Mouse (Mus musculus): ENCODE results near the gene Pth2.
A peak's percentile ranks its signal among the peaks of the same experiment; 100 is the strongest.

The Pth2 gene

DNA sequence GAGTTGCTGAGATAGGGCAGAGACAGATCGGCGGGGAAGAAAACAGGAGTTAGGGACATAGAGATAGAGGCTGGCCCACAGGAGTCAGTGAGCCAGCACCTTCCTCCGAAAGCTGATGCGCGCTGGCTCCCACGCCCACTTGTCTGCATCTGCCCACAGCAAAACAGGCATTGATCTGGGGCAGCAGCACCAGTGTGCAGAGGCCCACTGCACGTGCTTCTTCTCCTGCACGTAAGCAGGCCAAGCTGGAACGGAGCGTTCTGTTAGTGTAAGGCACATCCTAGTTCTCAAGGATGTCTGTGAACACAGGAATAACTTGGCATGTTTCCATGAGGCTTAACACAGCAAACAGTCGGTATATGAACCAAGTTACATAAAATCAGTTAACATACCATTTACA, 18.2 kb downstream of the Pth2 start:
- DNase-seq: no peak

GRCm38 (mm10) chr7:45202654-45203053, 21.9 kb downstream of the Pth2 start:
- no peak for DNase-seq

GRCm38 (mm10) chr7:45204380-45205143, 23.8 kb downstream of the Pth2 start, which contains the start of gene Ccdc155:
TSS of gene Ccdc155 (minus strand) at chr7:45204892.
- peak; percentile 90 to 94 for DNase-seq

GRCm38 (mm10) chr7:45208260-45208659, 27.5 kb downstream of the Pth2 start:
- no peak for DNase-seq

DNA sequence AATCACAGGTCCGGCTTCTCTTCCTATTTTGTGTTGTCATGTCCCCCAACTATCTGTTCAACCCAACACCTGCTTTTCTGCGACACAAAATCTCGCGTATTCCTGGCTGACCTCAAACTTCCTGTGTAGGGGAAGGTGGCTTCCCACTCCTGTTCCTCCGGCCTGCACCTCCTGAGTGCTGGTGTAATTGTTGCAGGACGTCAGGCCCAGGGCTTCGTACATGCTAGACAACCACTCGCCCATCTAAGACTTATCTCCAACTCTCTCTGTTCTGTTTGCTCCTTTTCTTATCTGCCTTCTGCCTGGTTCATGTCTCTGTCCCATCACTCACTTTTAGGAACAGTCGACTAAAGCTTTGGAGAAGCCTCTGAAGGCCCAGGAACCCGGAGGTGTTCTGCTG, 30.3 kb downstream of the Pth2 start:
- DNase-seq: no peak

DNA sequence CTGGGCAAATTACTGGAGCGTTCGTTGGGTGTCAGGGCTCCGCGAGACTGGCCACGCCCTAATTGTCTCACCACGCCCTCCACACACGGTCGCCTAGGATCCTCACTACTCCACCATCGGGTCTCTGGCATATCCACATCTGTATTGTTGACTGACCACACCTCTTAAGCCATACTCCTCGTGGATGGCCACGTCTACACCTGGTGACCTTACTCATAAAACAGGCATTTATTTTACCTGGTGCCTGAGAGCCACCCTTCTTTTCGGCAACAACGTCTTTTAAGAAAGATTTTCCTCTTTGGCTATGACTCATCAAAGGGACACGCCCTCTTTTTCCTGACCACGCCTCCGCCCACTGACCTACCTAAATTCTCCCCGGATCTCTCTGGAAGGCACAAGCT, 31.1 kb downstream of the Pth2 start, which contains the start of gene Dkkl1:
TSS of gene Dkkl1 (minus strand) at position 297 of the 401 bp plus-strand sequence.
- DNase-seq: no peak

DNA sequence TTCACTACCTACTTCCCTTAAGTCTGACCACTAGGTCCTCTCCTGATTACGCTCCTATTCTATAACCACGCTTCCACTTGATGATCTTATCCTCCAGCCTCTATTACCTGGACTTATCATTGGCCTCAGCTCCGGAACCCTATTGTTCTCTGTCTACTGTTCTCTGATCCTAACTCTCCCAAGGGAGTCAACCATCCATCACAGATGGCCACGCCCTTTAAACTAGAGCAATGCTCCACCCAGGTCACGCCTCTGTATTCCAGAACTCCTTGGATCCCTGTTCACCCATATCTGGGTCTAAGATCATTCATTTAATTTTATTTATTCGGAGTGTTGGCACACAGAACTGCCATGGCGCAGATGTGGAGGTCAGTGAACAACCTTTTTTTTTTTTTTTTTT, 31.6 kb downstream of the Pth2 start:
- DNase-seq: no peak

GRCm38 (mm10) chr7:45213708-45214107, 32.9 kb downstream of the Pth2 start:
- DNase-seq: no peak

- DNase-seq: peak; percentile 64 to 71
These were observed 35.1 kb downstream of the Pth2 start, which contains the start of gene Tead2 for GRCm38 (mm10) chr7:45215673-45216441. TSS of gene Tead2 (plus strand) at chr7:45215753.

GRCm38 (mm10) chr7:45216442-45217183, 35.8 kb downstream of the Pth2 start:
- DNase-seq: peak; percentile 76 to 82

GRCm38 (mm10) chr7:45221680-45222079, 40.9 kb downstream of the Pth2 start:
- DNase-seq: no peak

- DNase-seq: no peak
These were observed 44.0 kb downstream of the Pth2 start for GRCm38 (mm10) chr7:45224826-45225225.

DNA sequence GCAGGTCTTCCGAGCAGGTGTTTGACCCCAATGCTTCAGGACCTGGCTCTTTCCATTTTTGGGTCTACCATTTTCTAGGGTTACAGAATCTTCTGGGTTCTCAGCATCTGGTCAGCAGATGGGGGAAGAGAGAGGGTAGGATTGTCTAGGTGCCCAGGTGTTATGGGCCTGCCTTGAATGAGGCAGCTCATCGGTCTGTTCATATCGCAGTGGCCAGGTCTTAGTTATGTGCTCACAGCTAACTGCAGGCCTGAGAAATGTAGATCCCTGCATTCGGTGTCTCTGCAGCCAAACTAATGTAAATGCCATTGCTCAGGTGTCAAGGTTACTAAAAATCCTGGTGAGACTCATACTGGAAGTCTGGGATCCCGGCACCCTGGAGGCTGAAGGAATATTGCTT, 45.6 kb downstream of the Pth2 start:
- DNase-seq: no peak

- no peak for DNase-seq
These were observed 47.8 kb downstream of the Pth2 start for GRCm38 (mm10) chr7:45228548-45228947.

GRCm38 (mm10) chr7:45229046-45229445, 48.3 kb downstream of the Pth2 start:
- DNase-seq: no peak

GRCm38 (mm10) chr7:45229459-45230203, 48.8 kb downstream of the Pth2 start:
- DNase-seq: no peak

DNA sequence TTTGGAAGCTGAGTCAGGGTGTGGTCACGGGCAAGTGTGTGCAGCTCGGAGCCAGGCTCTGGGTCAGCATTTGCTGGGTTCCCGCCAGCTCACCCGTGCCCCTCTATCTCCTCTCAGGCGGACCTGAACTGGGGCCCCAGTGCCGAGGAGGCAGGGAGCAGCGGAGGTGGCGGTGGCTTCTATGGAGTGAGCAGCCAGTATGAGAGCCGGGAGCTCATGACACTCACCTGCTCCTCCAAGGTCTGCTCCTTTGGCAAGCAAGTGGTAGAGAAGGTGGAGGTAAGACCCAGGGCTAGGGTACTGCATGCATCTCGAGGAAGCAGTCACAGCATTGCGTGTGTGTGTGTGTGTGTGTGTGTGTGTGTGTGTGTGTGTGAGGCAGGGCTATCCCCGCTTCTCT, 50.4 kb downstream of the Pth2 start:
- no peak for DNase-seq
